Mouse (Mus musculus) midbrain, postnatal 0 days (tissue): ENCODE data around the gene Eef2kmt. TPM values are rescaled to one million over a fixed set of nuclear protein-coding genes. Genes with fewer than 3 reads are reported as not detected.
A peak's percentile ranks its signal among the peaks of the same experiment; 100 is the strongest.

Experiments
- ATAC-seq: fragments of 200-750 bp; cut with Nextera tagmentation; 2 replicates; pipeline ENCODE4 v1.8.0; 2017; ENCODE audit warnings: moderate number of reproducible peaks, mild to moderate bottlenecking, moderate TSS enrichment, moderate library complexity; ENCODE audit not compliant: low FRiP score
- DNase-seq: peaks from one replicate; pipeline ENCODE4 v3.0.0-alpha.2; 2015; ENCODE audit warnings: low spot score
- H3K27ac ChIP-seq: fragments of 300-500 bp; sonication (generic); 2 replicates; pipeline ENCODE4 v1.5.1; 2014; ENCODE audit warnings: low read depth, mild to moderate bottlenecking, low read length, mixed read lengths
- H3K27me3 ChIP-seq: fragments of 300-500 bp; sonication (generic); 2 replicates; pipeline ENCODE4 v1.6.1; 2014; ENCODE audit warnings: low read length, control low read depth, mixed read lengths; ENCODE audit not compliant: insufficient read depth
- H3K36me3 ChIP-seq: fragments of 300-500 bp; sonication (generic); 2 replicates; pipeline ENCODE4 v1.6.1; 2014; ENCODE audit warnings: low read length, control low read depth, mixed read lengths; ENCODE audit not compliant: insufficient read depth
- H3K4me1 ChIP-seq: fragments of 300-500 bp; sonication (generic); 2 replicates; pipeline ENCODE4 v1.6.1; 2014; ENCODE audit warnings: mild to moderate bottlenecking, control low read depth, antibody characterized with exemption, low read length, mixed read lengths; ENCODE audit not compliant: insufficient read depth
- H3K4me2 ChIP-seq: fragments of 300-500 bp; sonication (generic); 2 replicates; pipeline ENCODE4 v1.6.1; 2014; ENCODE audit warnings: low read depth, mild to moderate bottlenecking, low read length, mixed read lengths; ENCODE audit not compliant: poor library complexity, severe bottlenecking
- H3K4me3 ChIP-seq: fragments of 300-500 bp; sonication (generic); 2 replicates; pipeline ENCODE4 v1.5.1; 2014; ENCODE audit warnings: low read depth, mild to moderate bottlenecking, low read length, moderate library complexity
- H3K9ac ChIP-seq: fragments of 300-500 bp; sonication (generic); replicated peaks from 2 replicates; pipeline ENCODE4 v1.6.1; 2014; ENCODE audit warnings: mild to moderate bottlenecking, low read length, moderate library complexity, mixed read lengths; ENCODE audit not compliant: poor library complexity, severe bottlenecking
- H3K9me3 ChIP-seq: fragments of 300-500 bp; sonication (generic); 2 replicates; pipeline ENCODE4 v1.6.1; 2016; ENCODE audit warnings: low read length, control low read depth
- CTCF ChIP-seq: IDR thresholded peaks from 2 replicates; pipeline ENCODE4 v1.5.1; 2016; ENCODE audit warnings: antibody characterized with exemption, mild to moderate bottlenecking
- WGBS: fragments of 180-500 bp; shearing (Covaris S2); extraction: QIAGEN DNeasy Blood & Tissue Kit; methylation state at CpG from one replicate; pipeline ENCODE4 v1.1.7; 2014; 5-methylcytosine and 5-hydroxymethylcytosine counted together
- polyA plus RNA-seq: library from polyadenylated mRNA; unstranded; fragments of >200 nt; fragmentation: Nextera tagmentation; extraction: Ambion mirVana; gene quantifications from 2 replicates; pipeline ENCODE4 v1.2.1, GENCODE M21; 2015
- total RNA-seq: library from RNA; depleted of rRNA; stranded (reverse); fragments of >200 nt; gene quantifications from 2 replicates; pipeline ENCODE4 v1.2.3, GENCODE M21; 2014; rRNA removed

The Eef2kmt gene
- total RNA-seq: 5.8 and 7.1 TPM in 2 replicates
- 6.1 and 6.2 TPM in 2 replicates for polyA plus RNA-seq

- peak; percentile 88 for TF ChIP-seq CTCF
- Histone ChIP-seq H3K27ac (0 out of 2 replicates have a peak within 1 kb of the TSS, but pooled peaks have one; percentile 43), H3K36me3 (no peaks in the 10 kb centered on the region), H3K4me1 (no peaks in the 10 kb centered on the region; the same call in 1 of the 2 replicates), H3K4me3 (peak within 1 kb of the TSS; percentile 51), H3K27me3 (no peaks in the 10 kb centered on the region), H3K9ac (peak within 1 kb of the TSS; percentile 57), H3K4me2 (peak within 1 kb of the TSS; percentile 83), H3K9me3 (no peaks in the 10 kb centered on the region)
- under 1% methylated on average over 56 of the region's 57 CpGs for WGBS
- DNase-seq (peak; percentile 98), ATAC-seq (peak; percentile 97)
These were observed at the start of gene Eef2kmt for GRCm38 (mm10) chr16:5255779-5256496. TSS of gene Eef2kmt (minus strand) at chr16:5255983.

- H3K9ac ChIP-seq: no peak overlapping the region
- DNase-seq (no peak), ATAC-seq (no peak)
- H3K4me1 ChIP-seq: no peaks in the 10 kb centered on the region
- no peak overlapping the region for H3K27ac ChIP-seq
- no peak overlapping the region for H3K4me3 ChIP-seq
- H3K9me3 ChIP-seq: no peaks in the 10 kb centered on the region
- H3K36me3 ChIP-seq: no peaks in the 10 kb centered on the region
- WGBS: 76% methylated on average over 5 of the region's 5 CpGs
- no peak for TF ChIP-seq CTCF
- no peak overlapping the region for H3K4me2 ChIP-seq
- no peaks in the 10 kb centered on the region for H3K27me3 ChIP-seq
These were observed 39.5 kb upstream of the Eef2kmt start for GRCm38 (mm10) chr16:5295238-5295637.

GRCm38 (mm10) chr16:5285376-5285775 is 29.6 kb upstream of the Eef2kmt start:
- no peaks in the 10 kb centered on the region for H3K9me3 ChIP-seq
- H3K4me2 ChIP-seq: no peak overlapping the region
- H3K27ac ChIP-seq: no peak overlapping the region
- H3K36me3 ChIP-seq: no peaks in the 10 kb centered on the region
- H3K4me3 ChIP-seq: no peak overlapping the region
- ATAC-seq: no peak
- TF ChIP-seq CTCF: no peak
- H3K27me3 ChIP-seq: no peaks in the 10 kb centered on the region
- WGBS: 53% methylated on average over 3 of the region's 3 CpGs
- DNase-seq: no peak
- H3K9ac ChIP-seq: no peak overlapping the region
- no peaks in the 10 kb centered on the region for H3K4me1 ChIP-seq

- 93% methylated on average over 9 of the region's 9 CpGs for WGBS
- Histone ChIP-seq H3K9ac (no peak overlapping the region), H3K4me2 (no peak overlapping the region), H3K4me3 (no peak overlapping the region), H3K27me3 (no peaks in the 10 kb centered on the region), H3K36me3 (no peaks in the 10 kb centered on the region), H3K4me1 (no peaks in the 10 kb centered on the region), H3K9me3 (no peaks in the 10 kb centered on the region), H3K27ac (no peak overlapping the region)
- DNase-seq (no peak), ATAC-seq (no peak)
- TF ChIP-seq CTCF: no peak
These were observed 26.9 kb upstream of the Eef2kmt start for GRCm38 (mm10) chr16:5282686-5283085.

GRCm38 (mm10) chr16:5279571-5280222 is 23.9 kb upstream of the Eef2kmt start:
- no peak overlapping the region for H3K27ac ChIP-seq
- WGBS: 57% methylated on average over 5 of the region's 5 CpGs
- H3K27me3 ChIP-seq: no peaks in the 10 kb centered on the region
- TF ChIP-seq CTCF: no peak
- H3K4me1 ChIP-seq: no peaks in the 10 kb centered on the region
- peak; percentile 25 for DNase-seq
- no peaks in the 10 kb centered on the region for H3K36me3 ChIP-seq
- no peaks in the 10 kb centered on the region for H3K9me3 ChIP-seq
- H3K4me2 ChIP-seq: no peak overlapping the region
- H3K9ac ChIP-seq: no peak overlapping the region
- ATAC-seq: no peak
- no peak overlapping the region for H3K4me3 ChIP-seq

GRCm38 (mm10) chr16:5272371-5272770 is 16.6 kb upstream of the Eef2kmt start:
- DNase-seq (no peak), ATAC-seq (no peak)
- WGBS: 83% methylated on average over 3 of the region's 3 CpGs
- no peaks in the 10 kb centered on the region for H3K9me3 ChIP-seq
- no peak for TF ChIP-seq CTCF
- no peak overlapping the region for H3K9ac ChIP-seq
- no peak overlapping the region for H3K27ac ChIP-seq
- H3K4me3 ChIP-seq: no peak overlapping the region
- no peaks in the 10 kb centered on the region for H3K36me3 ChIP-seq
- H3K27me3 ChIP-seq: no peaks in the 10 kb centered on the region
- no peaks in the 10 kb centered on the region for H3K4me1 ChIP-seq
- H3K4me2 ChIP-seq: no peak overlapping the region
